Comparison of ENCODE assay signal across 10 mouse cellular contexts in the genomic region with DNA sequence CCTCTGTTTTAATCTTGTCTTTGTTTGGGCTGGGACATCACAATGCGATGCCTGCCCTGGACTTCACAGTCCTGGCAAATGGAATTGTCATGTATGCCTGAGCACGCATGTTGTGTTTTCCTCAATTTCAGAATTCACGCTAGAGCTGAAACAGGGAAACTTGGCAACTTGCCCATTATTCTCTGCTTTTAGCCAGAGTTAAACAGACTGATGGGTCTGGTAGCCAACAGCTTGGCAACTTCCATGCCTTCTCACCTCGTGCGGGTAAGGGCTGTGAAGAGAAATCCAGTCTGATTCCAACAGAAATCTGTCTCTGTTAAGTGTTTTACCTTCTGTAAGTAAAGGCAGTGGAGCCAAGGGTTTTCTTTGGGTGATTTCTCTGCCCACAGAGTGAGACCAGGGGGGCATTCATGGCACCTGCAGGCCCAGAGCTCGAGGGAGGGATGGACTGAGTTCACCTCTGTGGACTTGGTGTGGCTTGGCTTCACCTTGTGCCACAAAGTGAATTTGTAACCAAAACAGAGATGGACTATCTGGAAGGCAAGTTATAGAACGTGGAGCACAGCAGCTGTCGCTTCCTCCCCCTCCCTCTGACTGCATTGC. TPM values are rescaled to one million over a fixed set of nuclear protein-coding genes. Genes with fewer than 3 reads are reported as not detected.
DNase-seq lines count a peak whose midpoint lies in the region; ATAC-seq and TF ChIP-seq lines count a peak whose summit lies in the region.
"Had no signal": no experiment of that assay in that cellular context is flagged by ENCODE, and none has a peak within 500 bp of the region (broad histone marks: within the 10 kb centered on the region; RNA-seq: fewer than 3 reads in every experiment).

No protein-coding gene starts in this region.

- peaks cover 24% of the 10 kb centered on the region for H3K4me1 ChIP-seq in hindbrain, postnatal 0 days (ENCODE audit: insufficient read depth, low read length)
- H3K4me1 ChIP-seq in intestine, postnatal 0 days (replicated peaks; ENCODE audit: control insufficient read depth, insufficient read depth, low read length), result peaks cover 15% of the 10 kb centered on the region

- H3K9ac ChIP-seq in hindbrain, postnatal 0 days (replicated peaks; ENCODE audit: low read length), result 0 out of 2 replicates have a peak overlapping the region, but pooled peaks have one; percentile 2
- no peak overlapping the region for H3K9ac ChIP-seq in intestine, postnatal 0 days (ENCODE audit: low read depth, low read length)
- H3K9ac ChIP-seq: stomach, embryonic 15.5 days had no signal

- TF ChIP-seq CTCF in layer of hippocampus, adult 2 months (conservative IDR thresholded peaks at IDR 0.05), result no peak
- TF ChIP-seq CTCF in hindbrain, postnatal 0 days (IDR thresholded peaks at IDR 0.05; ENCODE audit: low read depth), result no peak
- no peak for TF ChIP-seq CTCF in intestine, postnatal 0 days (IDR thresholded peaks at IDR 0.05; ENCODE audit: low read depth)

- H3K4me2 ChIP-seq in hindbrain, postnatal 0 days (ENCODE audit: low read depth, low read length), result no peak overlapping the region
- H3K4me2 ChIP-seq in intestine, postnatal 0 days (replicated peaks; ENCODE audit: low read depth), result no peak overlapping the region
- H3K4me2 ChIP-seq: stomach, embryonic 15.5 days had no signal

- no peaks in the 10 kb centered on the region; the same call in 1 of the 2 replicates for H3K36me3 ChIP-seq in hindbrain, postnatal 0 days (ENCODE audit: insufficient read depth, low read length)
- H3K36me3 ChIP-seq in intestine, postnatal 0 days (ENCODE audit: control insufficient read depth, insufficient read depth), result peaks cover 11% of the 10 kb centered on the region

- WGBS in hindbrain, postnatal 0 days, result 50% methylated on average over 8 of the region's 8 CpGs
- WGBS in intestine, postnatal 0 days, result 69% methylated on average over 8 of the region's 8 CpGs

- ATAC-seq in hindbrain, postnatal 0 days, result no peak
- ATAC-seq in intestine, postnatal 0 days, result no peak
- ATAC-seq: Patski had no signal

- peak overlapping the region; percentile 93 for H3K27ac ChIP-seq in layer of hippocampus, adult 2 months
- H3K27ac ChIP-seq in hindbrain, postnatal 0 days, result peak overlapping the region; percentile 36; the same call in 1 of the 2 replicates
- H3K27ac ChIP-seq in intestine, postnatal 0 days (ENCODE audit: low read depth, low read length), result no peak overlapping the region
- H3K27ac ChIP-seq: stomach, embryonic 15.5 days had no signal

- no peaks in the 10 kb centered on the region for H3K27me3 ChIP-seq in hindbrain, postnatal 0 days (ENCODE audit: insufficient read depth, low read length)
- no peaks in the 10 kb centered on the region for H3K27me3 ChIP-seq in intestine, postnatal 0 days (replicated peaks; ENCODE audit: control insufficient read depth, insufficient read depth, low read length)
- H3K27me3 ChIP-seq: Patski; stomach, embryonic 15.5 days had no signal

- no peaks in the 10 kb centered on the region for H3K9me3 ChIP-seq in hindbrain, postnatal 0 days (ENCODE audit: low read length)
- no peaks in the 10 kb centered on the region for H3K9me3 ChIP-seq in intestine, postnatal 0 days (ENCODE audit: control insufficient read depth)
- H3K9me3 ChIP-seq: stomach, embryonic 15.5 days had no signal

- H3K4me3 ChIP-seq in layer of hippocampus, adult 2 months, result no peak overlapping the region
- no peak overlapping the region for H3K4me3 ChIP-seq in hindbrain, postnatal 0 days (ENCODE audit: low read length)
- H3K4me3 ChIP-seq in intestine, postnatal 0 days (ENCODE audit: low read depth, low read length), result no peak overlapping the region
- H3K4me3 ChIP-seq: stomach, embryonic 15.5 days had no signal

- peak; percentile 28 for DNase-seq in adrenal gland, postnatal 14 days
- no peak for DNase-seq in adrenal gland, adult 8-10 months
- DNase-seq in layer of hippocampus, adult 2 months (ENCODE audit: low spot score in 2 of 2), result peak in 1 of 2 experiments; percentile 63
- no peak for DNase-seq in layer of hippocampus, adult 8-10 months (ENCODE audit: low spot score in 2 of 2)
- DNase-seq in cerebellum, postnatal 25 days, result peak; percentile 59 to 69
- DNase-seq in hindbrain, postnatal 0 days (ENCODE audit: low spot score), result peak; percentile 89
- DNase-seq in thymus, adult 18-20 months, result no peak

RNA-seq across cellular contexts. Expression of a gene that starts 39.6 kb away (rescaled TPM):
- total RNA-seq in adrenal gland, postnatal 14 days (2021), result 26.9 and 32.3 TPM in 2 replicates
- 10 to 100 TPM; 28.2 to 60.1 (median 36.1) TPM for total RNA-seq in adrenal gland, adult 8-10 months (2022)
- total RNA-seq in layer of hippocampus, adult 2 months (2021), result 1 to 10 TPM; 7.9 to 8.2 TPM
- total RNA-seq in layer of hippocampus, adult 8-10 months (2022), result 10 to 100 TPM in 1 of 4 experiments, 1 to 10 TPM in 3; 6.8 to 10.1 (median 8.1) TPM
- 16.1 and 18.8 TPM in 2 replicates for total RNA-seq in hindbrain, postnatal 0 days (2014; rRNA removed)
- polyA plus RNA-seq in hindbrain, postnatal 0 days (2015; fragmentation: Nextera tagmentation; extraction: Ambion mirVana), result 3.6 and 3.7 TPM in 2 replicates
- polyA plus RNA-seq in intestine, postnatal 0 days (2015; fragmentation: Nextera tagmentation; extraction: Ambion mirVana), result 1.0 and 1.3 TPM in 2 replicates

RNA-seq across cellular contexts. Expression of a gene that starts 46.1 kb away (rescaled TPM):
- total RNA-seq in adrenal gland, postnatal 14 days (2021), result 48.4 and 59.5 TPM in 2 replicates
- 10 to 100 TPM; 51.1 to 58.4 (median 54.2) TPM for total RNA-seq in adrenal gland, adult 8-10 months (2022)
- 100 to 1,000 TPM; 124 to 129 TPM for total RNA-seq in layer of hippocampus, adult 2 months (2021)
- total RNA-seq in layer of hippocampus, adult 8-10 months (2022), result 100 to 1,000 TPM; 102 to 126 (median 112) TPM
- 77.1 and 84.2 TPM in 2 replicates for total RNA-seq in hindbrain, postnatal 0 days (2014; rRNA removed)
- 81.2 and 82.2 TPM in 2 replicates for polyA plus RNA-seq in hindbrain, postnatal 0 days (2015; fragmentation: Nextera tagmentation; extraction: Ambion mirVana)
- 25.2 and 28.3 TPM in 2 replicates for polyA plus RNA-seq in intestine, postnatal 0 days (2015; fragmentation: Nextera tagmentation; extraction: Ambion mirVana)

RNA-seq across cellular contexts. Expression of a gene that starts 58.0 kb away (rescaled TPM):
- total RNA-seq in adrenal gland, postnatal 14 days (2021), result 13.8 and 17.2 TPM in 2 replicates
- total RNA-seq in adrenal gland, adult 8-10 months (2022), result 10 to 100 TPM; 34.4 to 41.2 (median 40.1) TPM
- total RNA-seq in layer of hippocampus, adult 2 months (2021), result 1 to 10 TPM; 3.2 to 3.3 TPM
- 1 to 10 TPM; 4.1 to 7.0 (median 4.9) TPM for total RNA-seq in layer of hippocampus, adult 8-10 months (2022)
- total RNA-seq in hindbrain, postnatal 0 days (2014; rRNA removed), result 4.7 and 8.4 TPM in 2 replicates
- polyA plus RNA-seq in hindbrain, postnatal 0 days (2015; fragmentation: Nextera tagmentation; extraction: Ambion mirVana), result 2.7 and 3.0 TPM in 2 replicates
- polyA plus RNA-seq in intestine, postnatal 0 days (2015; fragmentation: Nextera tagmentation; extraction: Ambion mirVana), result 2.8 and 3.4 TPM in 2 replicates

Comparison
In these comparisons a context has a peak if more than half of its experiments do, and no peak if none do; other contexts are left out.
1. DNase-seq: peak in adrenal gland, postnatal 14 days (single experiment), cerebellum, postnatal 25 days (2 of 2) and hindbrain, postnatal 0 days (single experiment); none in adrenal gland, adult 8-10 months (single experiment), layer of hippocampus, adult 8-10 months (0 of 2) and thymus, adult 18-20 months (0 of 2).